Mouse (Mus musculus) heart, postnatal 36 days (tissue): ENCODE results near the gene Gm266. TPM values are rescaled to one million over a fixed set of nuclear protein-coding genes. Genes with fewer than 3 reads are reported as not detected.
A peak's percentile ranks its signal among the peaks of the same experiment; 100 is the strongest.

Source experiments
- DNase-seq, 2 experiments: peaks; one replicate each; pipeline ENCODE4 v3.0.0; 2021 to 2022
- intact Hi-C: fragments of 180-260 bp; cut with DNase I; formaldehyde crosslinking; loops from one replicate; pipeline ENCODE4 v1.15.1; 2025
- total RNA-seq, 2 experiments: library from RNA; stranded (reverse); gene quantifications; 2 replicates each; pipeline ENCODE4 v1.2.3; 2021

Gene Gm266
- total RNA-seq, 2 experiments from 2014 or later: 0.57 to 0.58 TPM

DNA sequence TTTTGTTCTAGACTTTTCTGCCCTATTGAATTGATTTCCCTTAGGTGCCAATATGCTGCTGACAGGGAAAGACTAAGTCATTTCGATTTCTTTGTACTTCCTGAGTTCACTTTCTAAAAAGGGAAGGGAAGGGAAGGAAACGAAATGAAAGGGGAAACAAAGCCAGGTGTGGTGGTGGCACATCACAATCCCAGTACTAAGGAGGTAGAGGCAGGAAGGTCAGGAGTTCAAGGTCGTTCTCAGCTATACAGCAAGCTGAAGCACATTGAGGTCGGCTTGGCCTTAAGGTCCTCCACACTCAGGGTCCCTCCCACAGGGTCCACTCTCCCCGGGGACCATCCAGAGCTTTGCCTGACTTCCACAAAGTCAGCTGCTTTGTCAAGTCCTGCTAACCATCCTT, 17.9 kb upstream of the Gm266 start:
- intact Hi-C loops: no loop called here
- no peak for DNase-seq

DNA sequence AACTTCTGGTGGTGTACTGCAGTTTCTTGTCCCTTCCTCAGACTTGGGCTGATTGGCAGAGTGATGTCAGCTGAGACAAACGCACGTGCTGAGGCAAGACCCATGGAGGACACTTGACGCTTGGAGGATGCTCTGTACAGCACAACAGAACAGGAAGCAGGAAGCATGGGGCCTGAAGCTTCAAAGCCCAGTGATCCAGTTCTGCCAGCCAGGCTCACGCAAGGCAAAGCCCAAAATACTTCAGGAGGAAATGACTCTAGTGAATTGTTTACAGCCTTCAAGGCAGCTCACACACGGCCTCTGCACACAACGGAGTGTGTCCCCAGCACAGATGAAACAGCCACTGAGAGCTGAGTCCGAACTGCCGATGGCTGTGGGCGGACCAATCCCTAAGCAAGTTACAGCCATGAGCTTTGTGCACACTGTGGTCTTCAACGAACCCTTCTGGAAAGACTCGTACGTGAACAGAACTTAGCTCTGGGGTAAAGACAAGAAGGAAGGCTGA, 17.5 kb upstream of the Gm266 start:
- intact Hi-C loops: no loop called here
- DNase-seq: no peak

DNA sequence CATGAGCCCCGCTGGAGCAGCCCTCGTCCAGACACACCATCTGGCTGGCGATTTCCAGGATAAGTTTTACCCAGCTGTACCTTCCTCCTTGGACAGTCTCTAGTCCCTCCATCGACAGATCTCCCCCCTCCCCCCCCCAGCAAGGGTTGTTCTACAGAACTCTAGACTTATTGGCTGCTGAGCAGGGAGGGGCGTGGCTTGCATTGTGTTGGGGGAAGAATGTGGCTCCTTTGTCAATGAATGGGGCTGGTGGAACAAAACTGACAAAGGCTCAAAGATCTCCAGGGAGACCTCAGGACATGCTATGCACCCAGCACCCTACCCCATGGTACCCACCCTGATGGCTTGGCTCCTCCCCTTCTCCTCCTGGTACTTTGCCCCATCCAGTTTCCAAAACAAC, 15.1 kb upstream of the Gm266 start:
- intact Hi-C loops: no loop called here
- DNase-seq: no peak

DNA sequence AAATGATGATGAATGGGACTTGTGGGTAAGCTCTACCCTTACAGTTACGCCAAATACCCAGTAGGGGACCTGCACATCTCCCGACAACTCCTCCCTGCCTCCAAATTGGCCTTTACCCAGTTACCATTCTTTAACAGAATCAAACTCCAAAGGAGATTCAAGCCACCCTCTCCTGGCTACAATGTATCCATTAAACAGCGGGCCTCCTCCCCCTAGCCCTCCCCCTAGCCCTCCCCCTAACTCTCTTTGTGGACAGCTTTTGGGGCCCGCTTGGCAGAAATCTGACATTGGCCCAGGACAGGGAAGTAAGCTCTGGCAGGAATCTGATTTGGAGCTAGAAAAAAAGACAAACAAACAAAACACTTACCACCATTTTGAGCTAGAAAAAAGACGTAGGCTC, 14.0 kb upstream of the Gm266 start:
- intact Hi-C loops: no loop called here
- DNase-seq: no peak

DNA sequence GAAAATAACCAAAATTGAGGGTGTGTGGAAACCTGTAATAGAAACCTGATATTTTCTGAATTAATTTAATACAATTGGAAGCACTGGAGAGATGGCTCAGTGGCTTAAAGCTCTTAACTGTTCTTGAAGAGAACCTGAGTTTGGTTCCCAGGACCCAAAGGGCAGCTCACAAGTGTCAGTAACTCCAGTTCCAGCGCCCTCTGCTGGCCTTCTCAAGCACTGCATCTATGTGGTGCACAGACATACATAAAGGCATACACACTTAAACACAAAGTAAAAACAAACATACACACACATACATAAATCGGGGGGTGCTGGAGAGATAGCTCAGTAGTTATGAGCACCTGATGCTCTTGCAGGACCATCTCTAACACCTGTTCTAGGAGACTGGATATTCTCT, 11.5 kb upstream of the Gm266 start:
- intact Hi-C loops: no loop called here
- DNase-seq: no peak

DNA sequence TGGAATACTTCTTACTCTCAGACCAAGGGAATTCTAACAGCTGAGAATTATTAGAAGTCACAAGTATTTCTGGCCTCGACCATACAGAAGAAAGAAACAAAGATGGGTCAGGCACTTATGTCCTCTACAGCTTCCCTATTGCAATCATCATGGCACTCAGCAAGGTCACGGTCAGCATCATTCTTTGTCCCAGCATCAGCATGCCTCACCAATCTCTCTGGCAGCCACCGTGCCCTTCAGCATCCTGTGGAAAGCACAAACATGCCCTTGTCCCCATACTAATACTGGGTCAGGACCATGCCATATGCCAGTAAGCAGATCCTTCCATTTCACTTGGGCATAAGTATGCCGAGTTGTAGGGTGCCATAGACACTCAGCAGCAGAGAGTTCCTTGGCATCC, 9.3 kb upstream of the Gm266 start:
- DNase-seq: no peak
- intact Hi-C loops: no loop called here

DNA sequence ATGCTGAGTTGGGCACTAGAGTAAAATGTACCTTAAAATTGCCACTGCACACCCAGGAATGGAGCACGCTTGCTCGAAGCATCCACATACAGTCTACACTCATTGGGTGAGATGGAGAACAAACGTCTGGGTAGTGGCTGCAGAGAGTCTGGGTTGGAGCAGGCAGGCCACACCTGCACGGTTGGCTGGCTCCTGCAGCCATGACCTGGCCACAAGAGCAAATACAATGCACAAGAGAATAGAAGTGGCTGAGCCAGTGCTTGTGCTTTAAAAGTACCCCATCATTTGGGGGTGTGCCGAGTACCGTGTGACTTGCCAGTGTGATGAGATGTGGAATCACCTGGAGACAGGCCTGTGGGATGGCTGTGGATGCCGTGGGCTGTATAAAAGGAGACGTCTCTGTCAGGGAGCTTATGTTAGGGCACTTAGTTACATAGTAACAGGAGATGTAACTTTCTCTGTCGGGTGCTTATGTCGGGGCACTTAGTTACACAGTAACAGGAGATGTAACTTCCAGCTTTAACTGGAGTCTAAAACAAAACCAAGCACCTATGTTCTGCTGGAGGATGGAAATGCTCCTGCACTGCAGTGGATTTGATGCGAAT, 3.7 kb upstream of the Gm266 start:
- intact Hi-C loops: no loop called here

DNA sequence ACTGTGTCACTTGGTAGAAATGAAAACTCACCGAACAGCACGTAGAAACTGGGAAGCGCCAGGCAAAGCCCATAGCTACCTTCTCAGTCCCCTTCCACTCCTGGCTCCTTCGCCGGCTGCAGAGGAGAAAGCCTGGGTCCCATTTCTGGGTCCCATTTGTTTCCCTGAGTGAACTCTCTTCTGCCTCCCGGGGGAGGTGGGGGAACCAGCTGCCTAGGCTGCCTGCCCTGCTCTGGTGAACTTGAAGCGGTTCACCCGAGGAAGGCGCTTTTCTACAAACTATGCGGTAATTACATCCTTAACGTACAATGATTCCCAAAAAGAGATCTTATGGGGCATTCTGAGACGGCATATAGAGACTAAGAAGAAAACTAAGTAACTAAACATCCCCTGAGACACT, 832 bp upstream of the Gm266 start:
- intact Hi-C loops: no loop called here
- DNase-seq: no peak

More for the DNA sequence above, 3.7 kb upstream of the Gm266 start:
- no peak for DNase-seq

DNA sequence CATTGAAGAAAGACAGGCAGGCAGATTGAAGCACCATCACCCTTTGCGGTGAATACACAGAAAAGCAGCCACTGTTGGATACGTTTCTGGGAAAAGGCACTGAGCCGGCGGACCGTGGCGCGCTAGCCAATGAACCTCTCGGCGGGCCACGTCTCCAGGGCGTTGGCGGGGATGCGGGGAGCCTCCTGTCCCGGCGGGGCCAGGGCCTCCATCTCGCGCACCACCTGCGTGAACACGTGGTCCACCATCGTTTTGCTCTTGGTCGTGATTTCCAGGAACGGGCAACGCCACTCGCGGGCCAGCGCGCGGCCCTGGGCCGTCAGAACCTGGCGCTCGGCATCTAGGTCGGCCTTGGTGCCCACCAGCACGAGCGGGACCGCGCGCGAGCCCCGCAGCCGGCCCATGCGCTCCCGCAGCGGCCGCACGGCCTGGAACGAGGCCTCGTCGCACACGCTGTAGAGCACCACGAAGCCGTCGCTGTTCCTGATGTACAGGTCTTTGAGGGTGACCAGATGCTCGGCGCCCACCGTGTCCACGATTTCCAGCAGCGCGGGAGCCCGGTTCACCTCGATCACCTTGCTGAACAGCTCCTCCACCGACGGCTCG, 474 bp downstream of the Gm266 start:
- intact Hi-C loops: no loop called here
- peak in 1 of 2 experiments; percentile 15 for DNase-seq

DNA sequence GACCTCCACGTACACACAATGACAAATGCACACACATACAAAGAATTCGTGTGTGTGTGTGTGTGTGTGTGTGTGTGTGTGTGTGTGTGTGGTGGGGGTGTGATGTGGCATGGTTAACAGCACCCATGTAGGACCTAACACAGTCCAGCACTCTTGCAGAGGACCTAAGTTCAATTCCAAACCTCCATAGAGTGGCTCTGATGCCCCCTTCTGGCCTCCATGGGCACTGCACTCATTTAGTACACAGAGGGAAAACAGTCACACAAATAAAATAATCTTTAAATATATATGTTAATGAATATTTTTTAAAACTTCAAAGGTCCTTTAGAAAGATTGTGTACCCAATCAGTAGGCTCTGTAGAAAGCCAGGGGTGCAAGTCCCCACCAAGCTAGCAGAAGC, 5.7 kb downstream of the Gm266 start:
- peak in 1 of 2 experiments; percentile 57 for DNase-seq
- intact Hi-C loops: no loop called here

DNA sequence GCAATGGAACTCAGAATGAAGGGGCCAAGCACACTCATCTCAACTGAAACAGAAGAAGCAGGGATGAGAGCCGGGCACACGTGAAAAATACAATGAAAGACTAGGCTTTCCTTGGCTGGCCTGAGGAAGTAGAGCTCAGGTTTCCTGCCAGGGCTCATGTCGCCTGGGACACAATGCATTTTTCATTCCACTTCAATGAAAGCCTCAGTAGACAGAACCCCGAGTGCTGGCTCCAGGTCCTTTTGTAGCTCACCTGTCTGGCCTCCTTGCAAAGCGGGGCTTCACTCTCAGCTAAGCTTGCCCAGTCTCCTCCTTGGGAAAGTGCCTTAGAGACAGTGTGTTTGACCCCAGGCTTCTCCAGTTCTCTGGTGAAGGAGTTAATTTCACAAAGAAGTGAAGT, 6.7 kb downstream of the Gm266 start:
- intact Hi-C loops: no loop called here
- no peak for DNase-seq

DNA sequence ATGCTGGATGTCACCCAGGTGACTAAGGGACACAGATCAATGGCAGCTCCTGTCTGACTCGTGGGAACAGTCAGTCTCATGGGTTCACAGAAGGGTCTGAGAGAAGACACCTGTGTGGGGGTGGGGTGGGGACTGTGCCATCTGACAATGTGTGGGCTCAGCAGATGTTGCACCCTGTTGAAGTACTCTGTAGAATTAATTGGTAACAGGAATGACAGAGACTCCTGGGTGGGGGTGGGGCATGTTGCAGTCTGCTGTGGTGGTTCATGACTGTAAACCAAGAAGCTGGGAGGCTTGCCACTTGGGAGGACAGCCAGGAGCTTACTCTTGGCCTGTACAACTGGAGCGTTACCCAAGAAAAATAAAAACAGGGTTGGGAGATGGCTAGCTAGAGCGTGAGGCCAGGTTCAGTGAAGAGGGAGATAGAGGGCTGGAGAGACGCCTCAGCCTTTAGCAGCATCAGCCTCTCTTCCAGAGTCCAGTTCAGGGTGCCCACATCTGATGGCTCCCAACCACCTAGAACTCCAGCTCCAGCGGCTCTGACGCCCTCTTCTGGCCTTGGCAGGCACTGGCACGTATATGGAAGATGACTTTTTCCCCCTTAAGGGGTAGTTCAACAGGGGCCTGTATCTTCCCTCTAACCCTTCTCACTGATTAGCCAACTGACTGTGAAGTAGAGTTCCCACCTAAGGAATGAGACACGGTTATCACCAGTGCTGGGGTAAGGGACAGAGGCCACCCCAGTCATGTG, 10.6 kb downstream of the Gm266 start:
- peak; percentile 83 to 86 for DNase-seq
- intact Hi-C loops: no loop called here

DNA sequence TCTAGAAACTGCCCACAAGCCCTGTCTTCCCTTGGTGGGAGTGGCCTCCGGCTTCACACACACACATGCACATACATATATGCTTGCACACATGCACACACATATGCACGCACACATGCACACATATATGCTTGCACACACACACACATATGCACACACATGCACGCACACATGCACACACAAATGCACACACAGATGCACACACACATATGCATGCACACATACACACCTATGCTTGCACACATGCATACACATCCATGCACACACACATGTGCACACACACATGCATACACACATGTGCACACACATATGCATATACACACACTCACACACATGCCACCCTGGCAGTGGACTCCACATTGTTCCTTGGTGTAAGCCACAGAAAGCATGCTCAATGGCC, 11.2 kb downstream of the Gm266 start:
- DNase-seq: no peak
- intact Hi-C loops: no loop called here

DNA sequence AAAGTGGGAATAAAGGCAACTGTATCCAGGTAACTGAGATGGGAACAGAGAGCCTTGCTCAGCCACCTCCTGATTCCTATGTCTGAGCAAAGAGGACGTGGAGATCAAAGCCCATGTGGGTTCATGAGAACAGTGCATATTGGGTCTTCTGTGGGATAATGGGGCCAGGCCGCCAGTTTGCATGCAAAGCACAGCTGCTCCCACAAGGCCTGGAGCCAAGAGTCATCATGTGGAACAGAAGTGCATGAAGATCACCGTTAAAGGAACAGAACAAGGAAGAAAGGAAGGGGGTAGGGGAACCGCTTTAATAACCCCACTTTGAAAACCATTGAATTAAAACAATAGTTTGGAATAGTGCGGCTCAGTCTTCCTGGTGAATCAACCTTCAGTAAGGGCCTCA, 12.7 kb downstream of the Gm266 start:
- DNase-seq: no peak
- intact Hi-C loops: no loop called here

DNA sequence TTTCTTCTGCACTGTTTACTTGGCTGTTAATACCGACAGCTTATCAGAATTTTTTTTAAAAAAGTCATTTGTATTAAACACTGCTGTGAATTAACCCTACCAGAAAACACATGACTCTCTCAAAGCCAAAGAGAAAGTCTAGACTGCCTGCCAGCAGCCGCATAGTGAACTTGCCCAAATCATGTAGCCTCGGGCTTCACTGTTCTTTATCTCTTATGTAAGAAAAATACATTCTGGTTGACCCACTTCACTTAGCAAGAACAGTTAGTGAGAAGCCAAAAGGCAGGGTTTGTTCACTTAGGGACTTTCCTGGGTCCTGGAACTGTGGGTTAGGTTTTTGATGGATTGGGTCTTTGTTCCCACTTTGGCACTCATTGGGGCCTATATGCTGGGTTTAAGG, 13.9 kb downstream of the Gm266 start:
- no peak for DNase-seq
- intact Hi-C loops: no loop called here

DNA sequence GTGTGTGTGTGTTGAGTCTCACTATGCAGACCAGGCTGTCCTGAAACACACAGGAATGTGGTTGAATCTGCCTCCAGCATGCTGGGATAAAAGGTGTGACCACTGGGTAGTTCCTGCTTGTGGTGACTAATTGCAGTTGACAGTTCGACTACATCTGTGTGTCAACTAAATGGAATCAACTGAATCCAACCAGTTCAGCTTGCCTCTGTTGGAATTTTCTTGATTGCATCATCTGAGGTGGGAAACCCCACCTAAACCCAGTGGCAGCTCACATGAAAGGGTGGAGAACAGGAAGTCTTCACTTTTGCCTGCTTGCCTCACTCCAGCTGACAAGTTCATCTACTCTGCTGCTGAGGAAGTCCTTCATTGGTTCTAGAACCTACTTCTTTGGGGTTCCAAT, 14.5 kb downstream of the Gm266 start:
- DNase-seq: no peak
- intact Hi-C loops: no loop called here

DNA sequence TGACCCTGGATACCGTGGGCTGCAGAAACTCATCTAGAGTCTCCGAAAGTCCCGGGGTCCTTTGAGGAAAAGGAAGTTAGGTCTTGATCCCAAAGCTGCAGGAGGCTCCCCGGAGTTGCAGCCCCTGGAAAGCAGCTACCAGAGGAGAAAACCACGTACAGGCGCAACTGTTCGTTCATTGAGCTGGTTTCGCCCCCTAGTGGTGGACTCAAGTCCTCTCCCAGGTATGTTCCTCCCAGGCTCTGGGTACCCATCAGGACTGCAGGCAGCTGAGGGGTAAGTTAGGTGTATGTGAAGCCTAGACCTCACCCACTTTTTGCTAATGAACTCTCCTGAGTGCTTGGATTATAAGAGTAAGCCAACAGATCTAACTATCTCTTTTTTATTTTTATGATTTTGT, 16.1 kb downstream of the Gm266 start:
- intact Hi-C loops: loop anchor here (1.0 kb wide), 1 partner anchor 43 kb away; no protein-coding TSS in a partner anchor
- DNase-seq: peak; percentile 74 to 75

DNA sequence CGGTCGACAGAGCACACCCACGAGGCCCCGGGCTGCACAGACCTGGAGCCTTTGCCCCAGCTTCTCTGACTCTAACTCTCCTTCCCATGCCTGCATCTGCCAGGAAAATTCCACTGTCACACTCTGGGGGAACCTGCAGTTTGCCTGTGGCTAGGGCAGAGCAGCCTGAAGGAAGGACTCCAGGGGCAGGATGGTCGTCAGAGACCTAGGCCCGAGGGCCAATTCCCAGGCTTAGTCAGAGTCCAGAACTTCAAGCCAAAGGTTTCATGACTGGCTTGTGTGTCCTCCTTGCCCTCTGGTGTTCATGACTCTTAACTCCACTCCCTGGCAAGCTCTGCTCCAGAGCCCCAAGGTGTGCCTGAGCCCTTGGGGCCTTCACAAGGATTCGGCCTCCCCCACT, 17.4 kb downstream of the Gm266 start:
- no peak for DNase-seq
- intact Hi-C loops: no loop called here

DNA sequence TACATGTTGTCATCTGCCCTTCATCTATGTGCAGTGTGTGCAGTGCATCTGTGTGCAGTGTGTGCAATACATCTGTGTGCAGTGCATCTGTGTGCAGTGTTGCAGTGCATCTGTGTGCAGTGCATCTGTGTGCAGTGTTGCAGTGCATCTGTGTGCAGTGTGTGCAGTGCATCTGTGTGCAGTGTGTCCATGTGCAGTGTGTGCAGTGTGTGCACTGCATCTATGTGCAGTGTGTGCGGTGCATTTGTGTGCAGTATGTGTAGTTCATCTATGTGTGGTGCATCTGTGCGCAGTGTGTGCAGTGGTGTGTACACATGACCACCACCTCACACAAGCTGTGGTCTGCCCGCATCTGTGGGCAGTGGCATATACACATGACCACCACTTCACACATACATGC, 19.3 kb downstream of the Gm266 start:
- intact Hi-C loops: no loop called here
- no peak for DNase-seq

DNA sequence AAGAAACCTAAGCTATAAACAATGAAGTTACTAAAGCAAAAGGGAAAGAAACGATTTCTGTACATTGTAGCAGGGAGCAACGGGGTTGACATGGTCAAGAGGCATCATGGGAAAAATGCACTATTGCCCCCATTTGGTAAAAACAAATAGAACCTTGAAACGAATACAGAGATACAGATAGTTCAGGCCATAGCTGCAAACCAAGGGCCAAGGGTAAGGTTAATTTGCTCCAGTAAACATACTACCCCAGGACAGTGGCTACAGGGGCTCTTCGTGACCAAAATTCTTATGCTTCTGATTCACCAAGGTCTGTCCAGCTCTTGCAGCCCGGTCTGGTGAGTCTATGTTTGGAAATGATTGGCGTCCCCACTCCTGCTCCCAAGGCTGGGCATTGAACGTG, 22.1 kb downstream of the Gm266 start:
- intact Hi-C loops: no loop called here
- no peak for DNase-seq

DNA sequence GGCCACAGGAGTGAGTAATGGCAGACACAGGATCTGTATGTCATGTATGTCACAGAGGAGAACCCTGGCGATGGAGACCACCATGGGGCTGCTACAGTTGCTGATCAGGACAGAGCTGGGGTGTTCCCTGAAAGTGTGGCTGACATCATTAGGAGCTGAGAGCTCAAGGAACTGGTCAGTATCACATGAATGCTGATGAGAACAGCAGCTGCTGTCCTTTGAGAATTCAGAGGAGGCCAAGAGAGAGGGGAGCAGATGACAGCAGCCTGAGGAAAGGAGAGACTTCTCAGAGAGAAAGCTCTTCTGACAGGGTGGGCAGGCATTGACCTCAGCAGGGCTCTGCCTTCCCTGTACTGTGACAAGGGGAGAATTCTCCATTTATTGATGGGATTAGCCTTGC, 27.9 kb downstream of the Gm266 start:
- intact Hi-C loops: loop anchor here (2.0 kb wide), 1 partner anchor 57 kb away; no protein-coding TSS in a partner anchor
- DNase-seq: no peak

DNA sequence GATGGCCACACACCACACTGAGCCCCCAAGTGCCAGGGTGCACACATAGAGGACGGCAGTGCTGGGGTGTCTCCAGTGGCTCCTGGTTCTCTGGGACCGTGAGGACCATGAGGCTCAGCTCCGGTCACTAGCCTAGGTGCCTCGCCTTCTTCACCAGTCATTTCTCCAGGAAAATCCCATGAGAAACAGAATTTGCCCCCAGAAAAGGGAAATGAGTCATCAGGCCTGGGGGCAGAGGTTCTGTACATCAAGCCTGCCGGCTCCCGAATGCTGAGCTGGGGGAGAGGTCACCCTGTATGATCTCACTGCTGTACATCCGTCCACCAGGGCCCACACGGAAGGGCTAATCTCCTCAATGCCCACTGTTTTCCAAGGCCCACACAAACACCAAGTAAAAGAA, 29.8 kb downstream of the Gm266 start:
- intact Hi-C loops: no loop called here
- no peak for DNase-seq
